Mouse (Mus musculus): ENCODE results near the gene Clpb.

DNA sequence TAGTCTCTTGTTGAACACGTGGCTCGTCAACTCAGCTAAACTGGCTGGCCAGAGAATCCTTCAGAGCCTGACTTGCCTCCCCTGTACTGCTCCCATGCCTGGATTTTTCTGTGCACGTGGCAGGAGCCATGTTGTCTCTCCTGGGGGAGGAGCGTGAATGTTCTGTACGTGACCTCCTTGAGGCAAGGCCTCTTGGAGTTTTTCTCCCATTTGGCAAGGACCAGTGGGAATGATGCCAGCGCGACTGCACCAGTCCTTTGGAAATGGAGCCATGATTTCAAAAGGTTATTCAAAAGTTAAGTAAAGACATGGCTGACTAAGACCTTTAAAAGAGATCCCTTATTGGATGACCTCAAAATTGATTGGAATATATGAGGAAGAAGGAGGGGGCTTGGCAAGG is 48.0 kb upstream of the Clpb start:
- TF ChIP-seq CTCF (IDR thresholded peaks at IDR 0.05; ENCODE audit: extremely low read depth, insufficient read length, insufficient replicate concordance, low read depth, low read length) (no peak), POLR2A (IDR thresholded peaks at IDR 0.05; ENCODE audit: low read depth, low read length) (no peak)
